Mouse (Mus musculus): ENCODE data around the gene Snrpd3.

DNA sequence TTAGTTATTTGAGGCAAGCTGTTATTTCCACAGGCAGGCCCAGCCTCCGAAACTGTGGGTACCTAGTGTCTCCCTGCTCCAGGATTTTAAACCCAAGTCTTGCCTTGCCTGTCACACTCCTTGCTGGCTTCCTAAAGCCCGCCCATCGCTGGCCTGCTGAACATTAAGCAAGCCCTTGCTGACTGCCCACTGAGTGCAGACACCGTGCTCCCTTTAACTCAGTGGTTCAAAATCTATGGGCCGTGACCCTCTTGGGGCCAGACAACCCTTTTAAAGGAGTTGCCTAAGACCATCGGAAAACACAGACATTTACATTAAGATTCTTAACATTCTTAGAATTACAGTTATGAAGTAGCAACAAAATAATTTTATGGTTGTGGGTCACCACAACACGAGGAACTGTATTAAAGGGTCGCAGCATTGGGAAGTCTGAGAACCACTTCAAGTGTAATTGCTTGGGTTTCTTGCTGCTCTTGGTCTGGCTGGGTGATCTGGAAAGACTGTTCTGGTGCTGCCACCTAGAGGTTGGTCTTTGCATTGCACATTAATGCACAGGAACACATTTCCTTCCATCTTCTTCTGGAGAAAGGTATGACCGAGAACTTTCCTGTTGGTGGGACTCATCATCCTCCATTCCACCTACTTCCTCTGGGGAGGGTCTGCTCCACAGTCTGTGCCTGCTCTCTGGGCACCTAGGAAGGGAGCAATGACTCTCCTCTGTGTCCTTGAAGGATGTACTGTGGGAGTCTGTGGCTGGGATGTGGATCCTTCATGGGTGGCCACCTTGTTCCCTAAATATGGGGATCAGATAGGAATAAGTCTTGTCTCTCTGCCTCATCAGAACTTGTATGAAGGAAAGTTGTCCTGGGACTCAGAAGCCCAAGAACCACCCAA lies 31.0 kb upstream of the Snrpd3 start:
- TF ChIP-seq GATA1 (IDR thresholded peaks at IDR 0.05; ENCODE audit: borderline replicate concordance, low read length) (no peak), FLI1 (IDR thresholded peaks at IDR 0.05; ENCODE audit: low read length) (no peak)
